Mouse (Mus musculus) hematopoietic stem cell, adult 5-6 weeks (primary cell): Measurements from ENCODE around the gene Fnbp1l. TPM values are rescaled to one million over a fixed set of nuclear protein-coding genes. Genes with fewer than 3 reads are reported as not detected.

Experiments used
- total RNA-seq: library from RNA; stranded (forward); fragments of 172-1452, 232-1000 nt; gene quantifications from 2 replicates; pipeline ENCODE4 v1.2.3, GENCODE M21; 2017

The Fnbp1l gene
- total RNA-seq, 1 experiment from 2014 or later, result 59.2 TPM

Other genes with a start within 250 kb of the Fnbp1l start
- gene Pde5a, start 109.2 kb upstream of the Fnbp1l start, total RNA-seq, result 5.1 and 5.6 TPM in 2 replicates